8 mouse cellular contexts compared by ENCODE assay signal in the genomic region with DNA sequence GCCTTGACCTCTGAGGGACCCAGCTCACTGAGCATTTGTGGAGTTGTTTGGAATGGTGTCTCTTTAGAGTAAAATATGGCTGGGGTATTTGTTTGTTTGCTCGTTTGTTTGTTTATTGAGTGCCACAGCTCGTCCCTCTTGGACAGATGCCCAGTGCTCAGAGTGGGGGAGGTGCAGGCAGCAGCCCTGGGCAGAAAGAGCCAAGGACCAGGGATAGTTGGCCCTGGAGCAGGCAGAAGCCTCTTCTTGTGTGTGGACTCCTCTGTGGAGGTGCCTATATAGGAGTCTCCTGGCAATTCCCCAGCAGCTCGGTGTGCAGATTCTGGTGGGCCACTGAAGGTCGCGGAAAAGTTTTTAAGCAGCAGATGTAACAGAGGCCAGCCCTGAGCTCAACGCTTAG.
DNase-seq lines count a peak whose midpoint lies in the region; ATAC-seq and TF ChIP-seq lines count a peak whose summit lies in the region.

No protein-coding gene starts in this region.

- peak overlapping the region; percentile 48 for H3K4me3 ChIP-seq in forebrain, postnatal 0 days (ENCODE audit: low read depth, low read length)
- peak overlapping the region; percentile 56 for H3K4me3 ChIP-seq in limb, embryonic 15.5 days

- H3K4me1 ChIP-seq in forebrain, postnatal 0 days (ENCODE audit: insufficient read depth) = peaks cover 9% of the 10 kb centered on the region
- H3K4me1 ChIP-seq in limb, embryonic 15.5 days = peaks cover 16% of the 10 kb centered on the region

- H3K9ac ChIP-seq in forebrain, postnatal 0 days = no peak overlapping the region
- no peak overlapping the region; the same call in 1 of the 2 replicates for H3K9ac ChIP-seq in limb, embryonic 15.5 days

- no peaks in the 10 kb centered on the region for H3K9me3 ChIP-seq in forebrain, postnatal 0 days (ENCODE audit: low read length)
- H3K9me3 ChIP-seq in limb, embryonic 15.5 days = no peaks in the 10 kb centered on the region

- peak; percentile 47 to 57 for DNase-seq in frontal cortex, postnatal 10 days (ENCODE audit: low spot score in 2 of 2)
- no peak for DNase-seq in frontal cortex, postnatal 25 days (ENCODE audit: low spot score in 2 of 2)
- peak; percentile 71 for DNase-seq in brain, embryonic 14.5 days (ENCODE audit: low read depth)
- DNase-seq in forebrain, postnatal 0 days = peak; percentile 53
- DNase-seq in kidney, adult 18-20 months = peak; percentile 72
- peak; percentile 25 for DNase-seq in retina, embryonic 14.5 days (ENCODE audit: low spot score)
- DNase-seq in c-Kit-positive CD71-positive TER-119-positive erythroid progenitor cells, embryonic 14.5 days (ENCODE audit: low spot score) = no peak

- H3K27me3 ChIP-seq in forebrain, postnatal 0 days (ENCODE audit: insufficient read depth, low read length) = no peaks in the 10 kb centered on the region
- peaks cover 23% of the 10 kb centered on the region for H3K27me3 ChIP-seq in limb, embryonic 15.5 days

- peak overlapping the region; percentile 87 for H3K4me2 ChIP-seq in forebrain, postnatal 0 days (ENCODE audit: low read depth)
- H3K4me2 ChIP-seq in limb, embryonic 15.5 days = peak overlapping the region; percentile 99

- H3K36me3 ChIP-seq in forebrain, postnatal 0 days (ENCODE audit: insufficient read depth) = no peaks in the 10 kb centered on the region
- H3K36me3 ChIP-seq in limb, embryonic 15.5 days = no peaks in the 10 kb centered on the region

- no peak for TF ChIP-seq CTCF in brain, embryonic 14.5 days (IDR thresholded peaks at IDR 0.05; ENCODE audit: borderline replicate concordance, extremely low read depth, insufficient read depth, insufficient read length)
- no peak for TF ChIP-seq CTCF in forebrain, postnatal 0 days (IDR thresholded peaks at IDR 0.05; ENCODE audit: low read depth)

- no peak for ATAC-seq in forebrain, postnatal 0 days
- ATAC-seq in limb, embryonic 15.5 days (ENCODE audit: insufficient number of reproducible peaks, low FRiP score, low TSS enrichment, low read depth) = no peak

- no peak overlapping the region for H3K27ac ChIP-seq in forebrain, postnatal 0 days (ENCODE audit: low read depth, low read length)
- no peak overlapping the region for H3K27ac ChIP-seq in limb, embryonic 15.5 days

- no peak for TF ChIP-seq POLR2A in brain, embryonic 14.5 days (IDR thresholded peaks at IDR 0.05; ENCODE audit: borderline replicate concordance, extremely low read depth, insufficient read depth, insufficient read length, poor library complexity, severe bottlenecking)

- 13% methylated on average over 6 of the region's 6 CpGs for WGBS in forebrain, postnatal 0 days
- 24% methylated on average over 6 of the region's 6 CpGs for WGBS in limb, embryonic 15.5 days

Comparison
In these comparisons a context has a peak if more than half of its experiments do, and no peak if none do; other contexts are left out.
1. DNase-seq: peak in frontal cortex, postnatal 10 days (2 of 2), brain, embryonic 14.5 days (single experiment), forebrain, postnatal 0 days (single experiment), kidney, adult 18-20 months (single experiment) and retina, embryonic 14.5 days (single experiment); none in frontal cortex, postnatal 25 days (0 of 2) and c-Kit-positive CD71-positive TER-119-positive erythroid progenitor cells, embryonic 14.5 days (single experiment).